Mouse (Mus musculus) stomach, postnatal 0 days (tissue): ENCODE measurements around the gene Chrna1.

Experiments used
- CTCF ChIP-seq: IDR thresholded peaks from 2 replicates; pipeline ENCODE4 v1.5.1; 2016; ENCODE audit warnings: antibody characterized with exemption, low read depth, mild to moderate bottlenecking, moderate library complexity
- EP300 ChIP-seq: optimal IDR thresholded peaks from 2 replicates; pipeline ENCODE3; 2016; ENCODE audit warnings: antibody characterized with exemption

DNA sequence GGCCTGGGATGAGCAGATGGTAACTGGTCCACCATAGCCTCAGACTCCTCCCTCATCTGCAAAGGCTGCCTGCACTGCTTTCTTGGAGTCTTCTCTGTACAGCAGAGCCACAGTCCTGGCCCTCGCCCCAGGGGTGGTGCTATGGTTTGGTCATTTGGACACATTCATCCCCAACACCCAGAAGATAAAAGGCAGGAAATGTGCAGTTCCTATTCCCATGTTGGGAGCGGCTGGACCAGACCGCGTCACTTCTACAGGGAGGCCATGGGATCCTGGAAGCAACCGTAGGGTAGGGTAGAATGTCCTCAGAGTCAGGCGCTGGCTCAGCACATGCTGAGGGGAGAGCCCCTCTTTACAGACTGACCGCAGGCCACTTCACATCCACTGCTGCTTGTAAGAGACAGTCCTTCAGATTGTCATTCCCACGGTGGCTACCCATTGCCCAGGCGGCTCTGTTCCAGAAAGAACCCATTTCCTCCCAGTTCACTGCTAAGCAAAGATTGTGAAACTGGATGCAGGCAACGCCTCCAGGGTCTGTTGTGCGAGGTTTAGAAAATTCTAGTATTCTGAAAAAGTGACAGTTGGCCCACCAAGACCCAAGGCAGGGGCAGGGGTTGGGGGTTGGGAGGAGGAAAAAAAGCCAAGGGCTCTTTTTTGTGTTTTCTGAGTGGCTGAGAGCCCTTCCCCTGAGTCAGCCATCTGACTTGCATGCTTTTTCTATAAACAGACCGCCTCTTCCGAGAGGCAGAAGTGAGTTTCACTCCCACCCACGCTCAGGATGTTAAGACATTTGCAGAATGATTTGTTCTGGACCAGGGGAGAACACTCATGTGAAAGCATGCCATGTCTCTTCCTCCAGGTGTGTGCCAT, 12.3 kb upstream of the Chrna1 start:
- TF ChIP-seq CTCF (no peak), EP300 (no peak)
